Mouse (Mus musculus) spleen, postnatal 14 days (tissue): Measurements from ENCODE around the gene Rc3h1.
"Not testable (repeated sequence)": the region's sequence is repeated elsewhere in the genome, so short reads cannot be mapped to it uniquely, and the experiment has no call there.

ENCODE experiments used
- DNase-seq, 2 experiments: peaks; one replicate each; pipeline ENCODE4 v3.0.0; 2021 to 2022; ENCODE audit warnings: low spot score in 2 of 2

Rc3h1 gene

GRCm38 (mm10) chr1:160963199-160963598 is 57.0 kb downstream of the Rc3h1 start:
- DNase-seq = no peak

GRCm38 (mm10) chr1:160967268-160967667 is 61.0 kb downstream of the Rc3h1 start:
- no peak for DNase-seq

GRCm38 (mm10) chr1:160968643-160969042 is 62.4 kb downstream of the Rc3h1 start:
- DNase-seq = no peak

GRCm38 (mm10) chr1:160978071-160978735 is 72.0 kb downstream of the Rc3h1 start, which contains the start of gene Serpinc1:
TSS of gene Serpinc1 (plus strand) at chr1:160978585.
- DNase-seq = no peak

- DNase-seq = no peak
Observed at GRCm38 (mm10) chr1:160980021-160980420, 73.8 kb downstream of the Rc3h1 start.

GRCm38 (mm10) chr1:160980537-160981234 is 74.5 kb downstream of the Rc3h1 start:
- no peak for DNase-seq

- no peak for DNase-seq
Observed at GRCm38 (mm10) chr1:160981337-160981736, 75.1 kb downstream of the Rc3h1 start.

GRCm38 (mm10) chr1:160982887-160983286 is 76.7 kb downstream of the Rc3h1 start:
- no peak for DNase-seq

GRCm38 (mm10) chr1:160984731-160985130 is 78.5 kb downstream of the Rc3h1 start:
- not testable (repeated sequence) for DNase-seq

GRCm38 (mm10) chr1:160985477-160985876 is 79.3 kb downstream of the Rc3h1 start:
- no peak for DNase-seq

- no peak for DNase-seq
Observed at GRCm38 (mm10) chr1:160986881-160987635, 80.8 kb downstream of the Rc3h1 start.

- no peak for DNase-seq
Observed at GRCm38 (mm10) chr1:160989395-160989794, 83.2 kb downstream of the Rc3h1 start.

GRCm38 (mm10) chr1:160993851-160994250 is 87.6 kb downstream of the Rc3h1 start:
- no peak for DNase-seq

GRCm38 (mm10) chr1:161004942-161005341 is 98.7 kb downstream of the Rc3h1 start:
- DNase-seq = no peak

- DNase-seq = no peak
Observed at GRCm38 (mm10) chr1:161005526-161005925, 99.3 kb downstream of the Rc3h1 start.

GRCm38 (mm10) chr1:161006471-161006870 is 100.3 kb downstream of the Rc3h1 start:
- DNase-seq = no peak

- DNase-seq = no peak
Observed at GRCm38 (mm10) chr1:161008038-161008437, 101.8 kb downstream of the Rc3h1 start.

- DNase-seq = no peak
Observed at GRCm38 (mm10) chr1:161010436-161010835, 104.2 kb downstream of the Rc3h1 start.

- DNase-seq = no peak
Observed at GRCm38 (mm10) chr1:161016378-161016777, 110.2 kb downstream of the Rc3h1 start.

GRCm38 (mm10) chr1:161020051-161020450 is 113.8 kb downstream of the Rc3h1 start:
- no peak for DNase-seq
